In the genomic region with DNA sequence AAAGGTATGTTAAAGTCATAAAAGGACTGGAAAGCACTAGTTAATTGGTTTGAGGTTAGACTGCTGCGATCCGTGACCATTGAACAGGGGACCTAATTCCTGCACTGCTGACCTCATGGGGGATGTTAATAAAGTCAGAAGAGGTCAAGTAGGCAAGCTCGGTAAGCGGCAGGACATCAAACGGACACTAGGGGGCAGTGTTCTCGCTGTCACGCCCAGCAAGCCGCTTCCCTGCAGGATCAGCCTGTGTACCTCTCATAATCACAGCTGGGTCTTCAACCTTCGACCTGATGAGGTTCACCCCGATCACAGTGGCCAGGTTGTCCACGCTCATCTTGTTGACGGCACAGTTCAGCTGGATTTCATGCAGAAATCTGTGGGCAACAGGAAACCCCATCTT, we compare ENCODE assay signal across 9 mouse cellular contexts. TPM values are rescaled to one million over a fixed set of nuclear protein-coding genes. Genes with fewer than 3 reads are reported as not detected.
DNase-seq lines count a peak whose midpoint lies in the region; ATAC-seq and TF ChIP-seq lines count a peak whose summit lies in the region.
"Had no signal": no experiment of that assay in that cellular context is flagged by ENCODE, and none has a peak within 500 bp of the region (broad histone marks: within the 10 kb centered on the region; RNA-seq: fewer than 3 reads in every experiment).

No protein-coding gene starts in this region.

- no peaks in the 10 kb centered on the region for H3K79me3 ChIP-seq in C2C12 (ENCODE audit: low read depth)

- DNase-seq in adrenal gland, postnatal 36 days = peak; percentile 66 to 74
- DNase-seq in embryonic facial prominence, embryonic 14.5 days (ENCODE audit: low spot score) = peak; percentile 77
- peak; percentile 37 to 50 (median 37) for DNase-seq in liver, embryonic 14.5 days (ENCODE audit: low read depth in 3 of 3, low spot score in 3 of 3)
- DNase-seq in testis, postnatal 14 days (ENCODE audit: low spot score) = peak; percentile 57

- peak; percentile 97 for TF ChIP-seq CTCF in C2C12 (IDR thresholded peaks at IDR 0.05; ENCODE audit: control insufficient read depth, insufficient read depth, insufficient read length)
- TF ChIP-seq CTCF in liver, embryonic 14.5 days (IDR thresholded peaks at IDR 0.05; ENCODE audit: low read depth) = peak; percentile 98

- H3K79me2 ChIP-seq in C2C12 (ENCODE audit: control insufficient read depth, insufficient read depth) = no peaks in the 10 kb centered on the region

- no peaks in the 10 kb centered on the region for H3K4me1 ChIP-seq in embryonic facial prominence, embryonic 14.5 days (ENCODE audit: control insufficient read depth, insufficient read depth, low read length)
- H3K4me1 ChIP-seq in heart, embryonic 11.5 days (ENCODE audit: control insufficient read depth, insufficient read depth, low read length) = no peaks in the 10 kb centered on the region
- H3K4me1 ChIP-seq in kidney, embryonic 15.5 days = peaks cover 5% of the 10 kb centered on the region
- H3K4me1 ChIP-seq in liver, embryonic 14.5 days (replicated peaks; ENCODE audit: control insufficient read depth in 2 of 2, insufficient read depth in 2 of 2, low read length in 1 of 2) = no peaks in the 10 kb centered on the region
- H3K4me1 ChIP-seq in neural tube, embryonic 13.5 days (replicated peaks) = peaks cover 6% of the 10 kb centered on the region; the same call in 1 of the 2 replicates

- no peaks in the 10 kb centered on the region for H3K36me3 ChIP-seq in C2C12 (ENCODE audit: control insufficient read depth, insufficient read depth)
- H3K36me3 ChIP-seq in embryonic facial prominence, embryonic 14.5 days (ENCODE audit: control insufficient read depth, insufficient read depth, low read length) = no peaks in the 10 kb centered on the region
- H3K36me3 ChIP-seq in heart, embryonic 11.5 days (ENCODE audit: control insufficient read depth, insufficient read depth, low read length) = no peaks in the 10 kb centered on the region
- no peaks in the 10 kb centered on the region for H3K36me3 ChIP-seq in kidney, embryonic 15.5 days
- H3K36me3 ChIP-seq in liver, embryonic 14.5 days (replicated peaks; ENCODE audit: control insufficient read depth, insufficient read depth, low read depth) = no peaks in the 10 kb centered on the region
- no peaks in the 10 kb centered on the region for H3K36me3 ChIP-seq in neural tube, embryonic 13.5 days

- TF ChIP-seq EP300 in liver, embryonic 14.5 days (IDR thresholded peaks at IDR 0.05; ENCODE audit: low read depth) = no peak

- no peak overlapping the region for H3K27ac ChIP-seq in embryonic facial prominence, embryonic 14.5 days (replicated peaks; ENCODE audit: low read depth, low read length)
- no peak overlapping the region for H3K27ac ChIP-seq in heart, embryonic 11.5 days (ENCODE audit: low read depth, low read length)
- H3K27ac ChIP-seq in kidney, embryonic 15.5 days = no peak overlapping the region
- no peak overlapping the region for H3K27ac ChIP-seq in liver, embryonic 14.5 days
- H3K27ac ChIP-seq in neural tube, embryonic 13.5 days (replicated peaks) = no peak overlapping the region

- H3K4me2 ChIP-seq in embryonic facial prominence, embryonic 14.5 days (ENCODE audit: low read depth, low read length) = peak overlapping the region; percentile 42
- peak overlapping the region; percentile 48 for H3K4me2 ChIP-seq in heart, embryonic 11.5 days
- peak overlapping the region; percentile 43 for H3K4me2 ChIP-seq in kidney, embryonic 15.5 days
- no peak overlapping the region for H3K4me2 ChIP-seq in liver, embryonic 14.5 days (ENCODE audit: low read depth)
- peak overlapping the region; percentile 36 for H3K4me2 ChIP-seq in neural tube, embryonic 13.5 days

- no peaks in the 10 kb centered on the region for H3K9me3 ChIP-seq in embryonic facial prominence, embryonic 14.5 days (ENCODE audit: control insufficient read depth, low read length)
- H3K9me3 ChIP-seq in heart, embryonic 11.5 days (replicated peaks; ENCODE audit: control insufficient read depth, low read length) = no peaks in the 10 kb centered on the region
- H3K9me3 ChIP-seq in kidney, embryonic 15.5 days (replicated peaks) = no peaks in the 10 kb centered on the region
- H3K9me3 ChIP-seq in liver, embryonic 14.5 days (ENCODE audit: control insufficient read depth, low read length) = no peaks in the 10 kb centered on the region
- no peaks in the 10 kb centered on the region for H3K9me3 ChIP-seq in neural tube, embryonic 13.5 days

- WGBS in embryonic facial prominence, embryonic 14.5 days = 9% methylated on average over 12 of the region's 12 CpGs
- 13% methylated on average over 12 of the region's 12 CpGs for WGBS in heart, embryonic 11.5 days (ENCODE audit: insufficient replicate concordance)
- WGBS in kidney, embryonic 15.5 days = 11% methylated on average over 12 of the region's 12 CpGs
- WGBS in liver, embryonic 14.5 days (ENCODE audit: insufficient replicate concordance) = 21% methylated on average over 12 of the region's 12 CpGs
- WGBS in neural tube, embryonic 13.5 days = 12% methylated on average over 12 of the region's 12 CpGs

- ATAC-seq in embryonic facial prominence, embryonic 14.5 days (ENCODE audit: low read depth) = 0 out of 2 replicates have a peak, but pooled peaks have one; percentile 30
- no peak for ATAC-seq in heart, embryonic 11.5 days (replicated peaks; ENCODE audit: insufficient number of reproducible peaks, low FRiP score, low TSS enrichment)
- ATAC-seq in kidney, embryonic 15.5 days (replicated peaks; ENCODE audit: low FRiP score) = peak; percentile 43; the same call in 1 of the 2 replicates
- ATAC-seq in liver, embryonic 14.5 days (ENCODE audit: insufficient read depth) = no peak
- no peak for ATAC-seq in neural tube, embryonic 13.5 days (ENCODE audit: low read depth)

- H3K27me3 ChIP-seq in C2C12 (ENCODE audit: control insufficient read depth, insufficient read depth, insufficient read length) = peaks cover 16% of the 10 kb centered on the region
- H3K27me3 ChIP-seq in embryonic facial prominence, embryonic 14.5 days (replicated peaks; ENCODE audit: control insufficient read depth, insufficient read depth, low read length) = no peaks in the 10 kb centered on the region
- peaks cover 3% of the 10 kb centered on the region; the same call in 1 of the 2 replicates for H3K27me3 ChIP-seq in heart, embryonic 11.5 days (ENCODE audit: control insufficient read depth, insufficient read depth, low read length)
- H3K27me3 ChIP-seq in kidney, embryonic 15.5 days = no peaks in the 10 kb centered on the region
- no peaks in the 10 kb centered on the region for H3K27me3 ChIP-seq in liver, embryonic 14.5 days (ENCODE audit: control insufficient read depth, insufficient read depth, low read length)
- no peaks in the 10 kb centered on the region for H3K27me3 ChIP-seq in neural tube, embryonic 13.5 days

- no peak overlapping the region for H3ac ChIP-seq in C2C12 (ENCODE audit: control insufficient read depth, insufficient read length, low read depth)

- no peak overlapping the region for H3K9ac ChIP-seq in embryonic facial prominence, embryonic 14.5 days (ENCODE audit: low read depth, low read length)
- H3K9ac ChIP-seq in heart, embryonic 11.5 days (ENCODE audit: low read depth, low read length) = no peak overlapping the region
- H3K9ac ChIP-seq in kidney, embryonic 15.5 days = no peak overlapping the region
- no peak overlapping the region for H3K9ac ChIP-seq in liver, embryonic 14.5 days (replicated peaks)
- H3K9ac ChIP-seq in neural tube, embryonic 13.5 days = no peak overlapping the region

- H3K4me3 ChIP-seq in C2C12 (ENCODE audit: insufficient read depth, poor library complexity, severe bottlenecking) = no peak overlapping the region
- H3K4me3 ChIP-seq in embryonic facial prominence, embryonic 14.5 days (ENCODE audit: low read depth, low read length) = no peak overlapping the region
- no peak overlapping the region for H3K4me3 ChIP-seq in heart, embryonic 11.5 days (ENCODE audit: low read depth, low read length)
- H3K4me3 ChIP-seq in kidney, embryonic 15.5 days (replicated peaks) = no peak overlapping the region
- no peak overlapping the region for H3K4me3 ChIP-seq in liver, embryonic 14.5 days (ENCODE audit: insufficient read depth in 1 of 2, low read depth in 2 of 2, low read length in 2 of 2)
- no peak overlapping the region for H3K4me3 ChIP-seq in neural tube, embryonic 13.5 days
- H3K4me3 ChIP-seq: erythroblast, embryonic 14.5 days had no signal

TF ChIP-seq in C2C12, 6 proteins besides CTCF, POLR2A, EP300 and RAD21:
- no peak for TF ChIP-seq CEBPB (IDR thresholded peaks at IDR 0.05; ENCODE audit: low read depth)
- TF ChIP-seq MYOD1 (IDR thresholded peaks at IDR 0.05; ENCODE audit: control insufficient read depth, insufficient read length, low read depth) = no peak
- no peak for TF ChIP-seq MYOG (IDR thresholded peaks at IDR 0.05; ENCODE audit: control insufficient read depth, extremely low read depth, insufficient read length)

RNA-seq across cellular contexts. Expression of gene Bmp10, which starts 37.4 kb away (rescaled TPM):
- not detected for polyA plus RNA-seq in C2C12 (2012; fragmentation: generic; extraction: Trizol)
- not detected for total RNA-seq in adrenal gland, postnatal 36 days (2021)
- not detected in 2 replicates for polyA plus RNA-seq in embryonic facial prominence, embryonic 14.5 days (2014; fragmentation: Nextera tagmentation; extraction: Ambion mirVana)
- polyA plus RNA-seq in heart, embryonic 11.5 days (2014; fragmentation: Nextera tagmentation; extraction: Ambion mirVana) = 8.0 and 8.2 TPM in 2 replicates
- not detected in 2 replicates for polyA plus RNA-seq in kidney, embryonic 15.5 days (2015; fragmentation: Nextera tagmentation; extraction: Ambion mirVana)
- 0.60 and 0.65 TPM in 2 replicates for polyA plus RNA-seq in liver, embryonic 14.5 days (2012; rRNA removed)
- polyA plus RNA-seq in liver, embryonic 14.5 days (2014; fragmentation: Nextera tagmentation; extraction: Ambion mirVana) = 0.15 and 0.18 TPM in 2 replicates
- not detected in 2 replicates for polyA plus RNA-seq in neural tube, embryonic 13.5 days (2015; fragmentation: Nextera tagmentation; extraction: Ambion mirVana)
- polyA plus RNA-seq: erythroblast, embryonic 14.5 days had no signal

Comparison
In these comparisons a context has a peak if more than half of its experiments do, and no peak if none do; other contexts are left out.
1. ATAC-seq: peak in embryonic facial prominence, embryonic 14.5 days (single experiment) and kidney, embryonic 15.5 days (single experiment); none in heart, embryonic 11.5 days (single experiment), liver, embryonic 14.5 days (single experiment) and neural tube, embryonic 13.5 days (single experiment).
2. Peak in every context shown above with its lines, with median percentiles within 50 percentile points of each other: DNase-seq.